Mouse (Mus musculus): ENCODE measurements around the gene Neurl4. TPM values are rescaled to one million over a fixed set of nuclear protein-coding genes. Genes with fewer than 3 reads are reported as not detected.

The Neurl4 gene
- polyA plus RNA-seq, 1 experiment: 85.5 TPM

DNA sequence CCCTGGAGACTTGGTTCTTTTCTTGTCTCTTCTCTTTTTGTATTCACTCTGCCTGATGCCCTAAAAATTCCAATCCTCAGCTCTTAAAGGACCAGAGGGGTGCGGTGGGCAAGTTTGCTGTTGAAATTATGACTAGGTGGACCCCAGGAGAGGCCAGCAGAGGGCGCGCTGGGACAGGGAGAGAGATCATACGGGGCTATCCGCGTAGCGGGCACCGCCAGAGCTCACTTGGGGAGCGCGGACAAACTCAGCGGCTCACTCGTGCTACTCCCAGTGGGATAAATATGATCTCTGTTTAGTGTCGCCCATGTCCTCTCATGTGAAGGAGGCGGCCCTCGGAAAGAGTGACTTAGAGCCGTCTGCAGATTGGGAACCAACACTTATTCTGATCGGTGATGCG lies 33.3 kb downstream of the Neurl4 start:
- TF ChIP-seq GATA1 (IDR thresholded peaks at IDR 0.05; ENCODE audit: low read length): no peak

DNA sequence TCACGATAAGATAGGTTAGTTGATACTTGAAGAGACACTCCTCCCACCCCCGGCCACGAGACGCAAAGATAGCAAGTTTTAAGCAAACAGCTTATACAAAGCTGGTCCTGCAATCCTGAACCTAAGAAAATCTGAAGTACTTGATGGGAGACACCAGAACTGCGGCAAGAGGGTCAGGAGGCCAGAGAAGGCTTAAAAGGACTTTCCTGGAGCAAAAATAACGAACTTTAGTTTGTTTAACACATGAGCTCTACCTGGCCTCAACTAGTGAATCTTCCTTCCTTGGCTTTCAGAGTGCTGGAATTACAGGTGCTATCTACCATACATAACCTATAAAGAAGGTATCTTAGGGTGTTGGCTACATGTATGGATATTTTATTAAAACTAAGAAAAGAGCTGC lies 33.8 kb downstream of the Neurl4 start:
- TF ChIP-seq GATA1 (IDR thresholded peaks at IDR 0.05; ENCODE audit: low read length): no peak

DNA sequence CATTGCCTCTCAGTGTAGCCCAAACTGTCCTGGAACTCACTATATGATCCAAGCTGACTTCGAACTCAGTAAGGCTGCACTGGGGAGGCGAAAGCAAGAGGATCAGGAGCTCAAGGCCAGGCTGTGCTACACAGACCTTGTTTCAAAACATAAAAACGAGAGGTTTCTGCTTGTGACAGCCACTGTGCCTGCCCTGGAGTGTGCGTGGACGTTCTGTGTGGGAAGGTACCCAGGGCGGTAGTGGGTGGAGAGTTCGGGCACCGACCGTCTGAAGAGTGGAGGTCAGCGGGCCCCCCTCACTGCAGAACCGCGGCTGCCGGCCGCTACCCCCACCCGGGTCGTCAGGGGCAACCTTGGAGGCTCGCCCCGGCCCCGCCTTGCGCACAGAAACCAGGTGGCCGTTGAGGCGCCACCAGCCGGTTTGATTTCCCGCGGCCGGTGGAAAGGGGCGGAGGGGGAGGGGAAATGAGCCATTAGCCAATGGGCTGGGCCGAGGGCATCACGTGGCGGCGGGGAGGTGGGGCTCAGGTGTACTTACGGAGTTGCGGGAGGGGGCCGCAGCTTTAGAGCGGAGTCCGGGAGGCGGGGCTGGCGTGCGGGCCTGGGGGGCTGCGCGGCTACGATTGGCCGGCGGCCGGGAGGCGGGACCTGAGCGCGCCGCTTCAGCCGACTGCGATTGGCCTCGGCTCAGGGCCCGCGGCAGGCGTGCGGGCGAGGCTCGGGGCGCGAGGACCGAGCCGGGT lies 34.4 kb downstream of the Neurl4 start, which contains the start of gene Ybx2:
TSS of gene Ybx2 (plus strand) at position 660 of the 743 bp plus-strand sequence.
- TF ChIP-seq GATA1 (IDR thresholded peaks at IDR 0.05; ENCODE audit: low read length): no peak

- TF ChIP-seq GATA1 (IDR thresholded peaks at IDR 0.05; ENCODE audit: low read length): no peak
Measured at GRCm38 (mm10) chr11:69936156-69936555, 35.3 kb downstream of the Neurl4 start.

- TF ChIP-seq GATA1 (IDR thresholded peaks at IDR 0.05; ENCODE audit: low read length): no peak
Measured at GRCm38 (mm10) chr11:69936714-69937347, 36.0 kb downstream of the Neurl4 start.

- no peak for TF ChIP-seq GATA1 (IDR thresholded peaks at IDR 0.05; ENCODE audit: low read length)
Measured at GRCm38 (mm10) chr11:69937385-69937784, 36.5 kb downstream of the Neurl4 start.

DNA sequence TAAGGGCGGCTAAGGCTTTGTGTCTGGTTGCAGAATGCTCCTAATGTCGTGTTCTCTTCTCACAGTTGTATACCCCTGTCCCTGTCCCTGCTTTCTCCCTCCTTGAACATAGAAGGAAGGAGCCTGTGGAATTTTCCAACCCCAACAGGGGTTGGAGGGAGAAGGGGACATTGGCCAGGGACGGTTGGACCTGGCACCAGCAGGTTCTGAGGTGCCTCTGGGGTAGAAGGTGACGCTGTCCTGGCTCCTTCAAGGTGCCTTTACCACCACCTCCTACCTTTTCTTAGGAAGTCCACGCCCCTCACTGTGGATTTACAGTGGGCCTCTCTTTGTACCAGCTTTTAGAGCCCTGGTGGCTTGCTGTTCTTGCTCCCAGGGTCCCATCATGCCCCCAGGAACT lies 37.0 kb downstream of the Neurl4 start:
- TF ChIP-seq GATA1 (IDR thresholded peaks at IDR 0.05; ENCODE audit: low read length): no peak

GRCm38 (mm10) chr11:69938401-69938979 lies 37.6 kb downstream of the Neurl4 start:
- TF ChIP-seq GATA1 (IDR thresholded peaks at IDR 0.05; ENCODE audit: low read length): no peak

DNA sequence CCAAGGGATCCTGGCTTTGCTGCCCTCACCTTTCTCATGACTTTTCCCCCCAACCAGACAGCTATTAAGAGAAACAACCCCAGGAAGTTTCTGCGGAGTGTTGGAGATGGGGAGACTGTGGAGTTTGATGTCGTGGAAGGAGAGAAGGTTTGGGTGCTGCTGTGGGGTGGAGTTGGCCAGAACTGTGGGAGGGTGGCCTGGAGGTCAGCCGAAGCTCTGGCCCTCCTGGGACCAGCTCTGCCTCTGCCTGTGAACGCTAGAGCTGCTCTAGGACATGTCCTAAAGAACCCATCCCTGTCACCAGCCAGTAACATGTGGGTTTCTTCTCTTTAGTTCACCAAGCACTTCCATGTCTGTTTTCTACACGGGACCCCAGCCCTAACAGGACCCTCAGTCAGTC lies 38.3 kb downstream of the Neurl4 start:
- no peak for TF ChIP-seq GATA1 (IDR thresholded peaks at IDR 0.05; ENCODE audit: low read length)

DNA sequence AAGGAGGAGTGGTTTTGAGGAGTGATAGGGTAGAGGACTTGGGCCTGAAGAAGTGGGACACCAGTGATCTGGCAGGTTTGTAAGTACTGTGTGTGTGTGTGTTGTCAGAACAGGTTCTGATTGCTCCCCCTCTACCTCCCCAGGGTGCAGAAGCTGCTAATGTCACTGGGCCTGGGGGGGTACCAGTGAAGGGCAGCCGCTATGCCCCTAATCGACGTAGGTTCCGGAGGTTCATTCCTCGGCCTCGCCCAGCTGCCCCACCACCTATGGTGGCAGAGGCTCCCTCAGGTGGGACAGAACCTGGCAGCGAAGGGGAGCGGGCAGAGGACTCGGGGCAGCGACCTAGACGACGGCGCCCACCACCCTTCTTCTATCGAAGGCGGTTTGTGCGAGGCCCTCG lies 38.9 kb downstream of the Neurl4 start:
- TF ChIP-seq GATA1 (IDR thresholded peaks at IDR 0.05; ENCODE audit: low read length): no peak

DNA sequence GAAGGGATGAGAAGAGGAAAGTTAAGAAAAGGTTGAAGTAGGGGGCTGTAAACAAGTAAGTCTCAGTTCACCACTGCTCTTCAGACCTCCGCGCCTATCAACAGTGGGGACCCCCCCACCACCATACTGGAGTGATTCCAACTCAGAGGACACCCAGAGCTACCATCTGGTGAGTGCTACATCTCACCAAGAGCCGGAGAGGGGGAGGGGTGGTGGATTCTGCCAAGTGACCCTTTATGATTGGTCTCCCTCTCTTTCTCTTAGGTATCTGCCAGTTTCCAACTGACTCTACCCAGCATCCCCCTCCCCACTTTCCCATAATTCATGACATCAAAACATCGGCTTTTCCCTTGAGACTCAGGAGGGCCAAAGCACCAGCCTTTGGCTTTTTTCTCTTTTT lies 40.1 kb downstream of the Neurl4 start:
- TF ChIP-seq GATA1 (IDR thresholded peaks at IDR 0.05; ENCODE audit: low read length): no peak

DNA sequence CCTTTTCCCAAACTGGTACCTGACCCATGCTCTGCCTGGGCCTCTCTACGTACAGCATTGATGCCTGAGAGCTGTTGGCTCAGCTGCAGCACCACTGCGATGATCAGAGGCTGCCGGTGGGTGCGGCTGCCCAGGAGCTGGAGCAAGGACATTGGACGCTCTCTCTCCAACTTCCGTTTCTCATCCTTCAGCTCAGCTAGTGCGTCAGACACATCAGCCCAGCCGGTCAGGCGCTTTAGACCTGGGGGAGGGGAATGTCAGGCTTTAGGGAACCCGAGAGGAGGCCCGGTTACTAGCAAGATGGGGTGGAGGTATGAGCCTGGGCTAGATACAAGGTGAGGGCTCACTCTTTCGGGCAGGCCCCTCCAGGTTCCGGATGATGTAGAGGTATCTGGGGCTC lies 44.3 kb downstream of the Neurl4 start:
- no peak for TF ChIP-seq GATA1 (IDR thresholded peaks at IDR 0.05; ENCODE audit: low read length)

GRCm38 (mm10) chr11:69945997-69946891 lies 45.4 kb downstream of the Neurl4 start:
- no peak for TF ChIP-seq GATA1 (IDR thresholded peaks at IDR 0.05; ENCODE audit: low read length)

GRCm38 (mm10) chr11:69947337-69948065 lies 46.6 kb downstream of the Neurl4 start:
- TF ChIP-seq GATA1 (IDR thresholded peaks at IDR 0.05; ENCODE audit: low read length): no peak

Data from G1E-ER4 (cell line).